Mouse (Mus musculus) layer of hippocampus, adult 9-11 months (tissue): ENCODE results near the gene Tle4.

ENCODE experiments used
- DNase-seq: peaks from one replicate; pipeline ENCODE4 v3.0.0; 2022

Tle4 gene

DNA sequence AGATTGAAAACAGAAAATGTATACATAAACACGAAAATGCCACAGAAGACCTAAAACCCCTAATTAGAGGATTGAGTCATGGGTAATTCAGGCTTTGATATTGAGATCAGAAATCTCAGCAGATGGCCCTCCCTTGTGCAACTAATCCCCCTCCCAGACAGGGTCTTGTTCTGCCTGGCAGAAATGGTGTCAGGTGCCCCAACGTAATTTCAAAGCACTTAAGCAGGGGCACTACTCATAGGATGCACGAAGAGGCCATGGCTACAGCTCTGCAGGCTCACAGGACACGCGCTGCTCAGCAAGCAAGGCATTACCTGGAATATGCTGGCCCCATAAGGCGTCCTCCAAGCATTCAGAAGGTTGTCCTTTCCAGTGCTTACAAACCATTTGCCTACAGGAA lies 146.5 kb downstream of the Tle4 start:
- DNase-seq = no peak

DNA sequence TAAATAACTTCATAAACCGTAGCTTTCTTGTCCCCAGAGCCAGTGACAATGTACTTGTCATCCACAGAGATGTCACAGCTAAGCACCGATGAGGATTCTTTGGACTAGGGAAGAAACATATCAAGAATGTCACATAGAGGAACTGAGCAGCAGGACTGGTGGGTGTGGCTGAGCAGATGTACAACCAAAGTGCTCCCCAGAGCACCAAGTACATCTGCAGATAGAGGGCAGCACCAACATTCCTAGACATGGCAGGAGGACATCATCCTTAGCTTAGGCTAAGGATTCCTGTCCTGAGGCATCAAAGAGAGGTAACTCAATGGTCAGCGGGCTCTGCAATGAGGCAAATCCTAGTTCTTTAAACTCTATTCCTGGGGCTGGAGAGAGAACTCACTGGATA lies 148.1 kb downstream of the Tle4 start:
- no peak for DNase-seq

DNA sequence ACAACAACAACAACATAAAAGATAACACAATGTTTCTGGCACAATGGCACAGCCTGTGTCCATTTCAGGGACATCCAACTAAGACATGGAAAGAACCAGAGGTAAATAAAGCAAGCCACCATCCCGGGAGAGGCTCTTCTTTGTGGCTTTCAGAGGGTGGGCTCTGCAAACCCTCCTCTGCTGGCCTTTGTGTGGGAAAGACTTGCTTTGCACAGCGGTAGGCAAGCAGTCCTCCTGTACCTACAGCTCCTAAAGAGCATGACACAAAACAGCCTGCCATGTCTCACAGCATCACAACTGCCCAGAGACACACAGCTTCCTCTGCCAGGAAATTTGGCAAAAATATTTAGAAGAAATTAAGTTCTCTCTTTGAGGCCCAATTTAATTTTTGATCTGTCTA lies 149.3 kb downstream of the Tle4 start:
- DNase-seq = no peak

DNA sequence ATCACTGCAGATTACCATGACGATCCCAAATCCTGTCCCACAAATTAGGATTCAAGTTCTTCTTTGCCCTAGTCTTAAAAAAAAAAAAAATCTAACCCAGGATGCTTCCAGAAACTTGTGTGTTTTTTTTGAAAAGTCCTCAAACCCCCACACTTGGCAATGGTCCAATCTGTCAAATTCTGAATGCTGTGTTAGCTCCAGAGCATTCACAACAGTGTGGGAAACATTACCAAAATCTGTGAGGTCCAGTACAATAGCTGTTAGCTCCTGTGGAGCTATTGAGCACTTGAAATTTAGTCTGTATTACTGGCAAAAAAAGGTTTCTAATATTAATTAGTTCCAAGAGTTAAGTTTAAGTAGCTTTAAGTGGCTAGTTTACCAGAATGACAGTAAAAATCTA lies 150.4 kb downstream of the Tle4 start:
- no peak for DNase-seq

DNA sequence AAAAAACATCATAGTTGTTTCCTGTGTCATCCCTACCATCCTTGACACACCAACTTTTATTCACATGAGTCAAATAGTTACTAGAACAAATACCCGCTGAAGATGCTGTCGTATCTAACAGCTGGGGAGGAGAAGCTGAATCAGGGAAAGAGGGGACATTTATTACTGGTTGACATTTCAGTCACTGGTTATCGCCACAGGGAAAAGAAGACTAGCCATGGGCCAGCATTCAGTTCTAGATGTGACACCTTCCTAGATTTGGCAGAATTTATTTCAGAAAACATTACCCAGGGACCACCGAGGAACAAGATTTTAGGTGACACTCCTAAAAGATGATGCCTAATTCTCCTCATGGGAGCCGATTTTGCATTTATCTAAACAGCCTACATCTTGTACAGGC lies 156.0 kb downstream of the Tle4 start:
- no peak for DNase-seq

DNA sequence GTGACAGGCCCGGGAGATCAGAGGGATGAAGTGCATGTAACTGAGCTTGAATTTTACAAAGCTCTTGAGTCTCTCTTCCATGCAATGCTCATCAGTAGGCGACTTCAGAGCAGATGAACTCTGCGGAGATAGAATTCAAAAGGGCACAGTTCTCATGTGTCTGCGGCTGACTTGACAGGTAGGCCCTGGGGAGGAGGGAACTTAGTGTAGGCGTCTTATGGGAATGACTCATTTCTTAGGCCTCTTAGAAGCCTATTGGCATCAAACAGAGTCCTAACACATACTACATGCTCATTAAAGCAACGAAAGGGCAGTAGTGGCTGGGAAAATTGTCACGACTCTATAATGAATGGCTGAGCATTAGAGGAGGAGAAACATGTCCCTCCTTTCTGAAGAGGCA lies 160.6 kb downstream of the Tle4 start:
- no peak for DNase-seq

DNA sequence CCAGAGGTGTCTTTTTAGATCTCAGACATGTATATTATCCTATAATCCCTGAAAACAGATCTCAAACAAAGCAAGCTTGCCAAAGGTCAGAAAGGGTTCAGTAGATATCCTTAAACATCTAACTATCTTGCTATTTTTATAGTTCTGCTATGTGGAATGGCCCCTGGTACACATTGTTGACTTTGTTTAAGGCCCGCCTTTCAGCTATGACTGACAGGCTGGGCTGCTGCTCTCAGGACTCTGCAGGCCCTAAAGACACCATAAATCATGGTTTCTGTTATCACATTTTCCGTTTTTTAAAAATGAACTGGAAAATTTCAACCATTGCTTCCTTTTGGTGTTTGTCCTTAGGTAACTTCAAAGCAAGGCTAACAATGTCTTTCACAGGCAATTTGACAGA lies 161.3 kb downstream of the Tle4 start:
- no peak for DNase-seq

DNA sequence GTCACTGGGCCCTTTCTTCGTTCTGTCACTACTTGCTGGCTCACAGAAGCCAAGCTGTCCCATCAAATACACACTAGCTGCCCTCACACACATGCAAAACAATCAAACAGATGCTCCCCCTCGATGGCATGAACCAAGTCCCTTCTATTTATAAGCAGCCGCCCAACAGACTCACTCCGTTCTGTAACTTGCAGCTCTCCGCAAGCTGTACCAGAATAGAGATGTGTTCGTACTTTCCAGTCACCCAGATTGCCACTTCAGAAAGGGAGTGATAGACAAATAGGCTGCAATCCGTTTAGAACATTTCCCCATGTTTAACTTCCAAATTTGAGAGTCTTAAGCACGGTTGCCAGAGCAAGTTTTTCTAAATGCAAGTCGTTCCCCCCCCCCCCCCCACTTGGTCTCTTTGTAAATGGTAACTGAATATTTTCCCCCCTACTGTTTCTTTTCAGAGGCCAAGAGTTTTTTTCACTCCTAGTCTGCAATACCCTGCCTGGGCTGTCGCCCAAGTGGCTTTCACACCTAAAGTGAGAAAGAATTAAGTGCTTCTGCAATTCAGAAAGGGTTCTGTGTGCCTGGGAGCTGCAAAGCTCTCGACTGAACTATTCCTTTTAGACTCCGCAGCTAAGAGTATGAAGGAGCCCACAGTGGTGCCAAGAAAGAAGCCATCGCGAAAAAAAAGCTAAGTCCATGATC lies 162.0 kb downstream of the Tle4 start:
- DNase-seq = peak; percentile 66

DNA sequence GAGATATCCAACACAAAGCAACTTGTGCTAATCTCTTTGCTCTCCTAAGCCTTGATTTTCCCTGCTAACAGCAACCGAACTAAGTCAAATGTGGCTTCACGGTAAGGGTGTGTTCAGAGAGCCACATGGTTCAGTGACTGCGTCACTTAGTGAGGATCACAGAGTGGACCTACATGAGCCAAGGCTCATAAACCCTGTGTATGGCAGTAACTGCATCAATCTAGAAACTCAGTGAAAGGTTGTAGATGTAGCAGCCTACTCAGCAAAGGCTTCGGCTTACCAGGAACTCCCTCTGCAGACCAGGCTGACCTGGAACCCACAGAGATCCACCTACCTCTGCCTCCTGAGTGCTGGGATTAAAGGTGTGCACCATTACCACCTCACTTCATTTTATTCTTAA lies 164.0 kb downstream of the Tle4 start:
- DNase-seq = no peak

DNA sequence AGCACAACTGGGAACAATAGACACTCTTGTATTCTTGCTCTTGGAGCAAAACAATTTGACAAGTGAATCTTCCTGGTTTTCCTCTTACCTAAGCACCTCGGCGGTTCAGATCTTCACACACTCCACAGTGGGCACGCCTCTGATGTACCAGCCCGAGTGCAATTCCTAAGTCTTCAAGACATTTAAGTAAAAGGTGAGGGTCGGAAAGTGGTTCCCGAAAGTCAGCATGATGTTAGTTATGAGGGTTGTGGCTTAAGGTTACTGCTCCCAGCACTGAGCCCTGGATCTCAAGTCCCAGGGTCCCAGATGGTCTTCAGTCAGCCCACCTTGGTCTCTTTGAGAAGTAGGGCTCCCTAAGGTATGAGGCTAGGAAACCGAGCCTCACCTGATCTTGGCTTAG lies 165.4 kb downstream of the Tle4 start:
- no peak for DNase-seq

DNA sequence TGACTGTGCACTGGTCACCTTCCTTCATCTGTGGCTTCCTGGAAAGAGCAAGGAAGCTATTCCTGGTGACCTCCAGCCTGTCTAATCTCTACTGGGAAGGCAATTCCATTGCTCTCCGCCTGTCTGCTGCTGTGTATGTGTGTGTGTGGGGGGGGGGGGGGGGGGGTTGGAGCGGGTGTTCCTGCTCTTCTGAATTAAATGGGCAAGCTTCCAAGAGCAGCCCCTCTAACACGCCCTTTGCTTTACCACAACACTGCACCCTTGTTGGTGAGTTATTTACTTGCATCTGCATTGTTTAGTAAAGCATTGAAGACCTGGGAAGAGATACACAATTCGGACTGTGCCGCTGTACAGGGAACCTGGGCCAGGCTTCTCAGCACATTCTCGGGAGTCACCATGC lies 170.9 kb downstream of the Tle4 start:
- DNase-seq = no peak

DNA sequence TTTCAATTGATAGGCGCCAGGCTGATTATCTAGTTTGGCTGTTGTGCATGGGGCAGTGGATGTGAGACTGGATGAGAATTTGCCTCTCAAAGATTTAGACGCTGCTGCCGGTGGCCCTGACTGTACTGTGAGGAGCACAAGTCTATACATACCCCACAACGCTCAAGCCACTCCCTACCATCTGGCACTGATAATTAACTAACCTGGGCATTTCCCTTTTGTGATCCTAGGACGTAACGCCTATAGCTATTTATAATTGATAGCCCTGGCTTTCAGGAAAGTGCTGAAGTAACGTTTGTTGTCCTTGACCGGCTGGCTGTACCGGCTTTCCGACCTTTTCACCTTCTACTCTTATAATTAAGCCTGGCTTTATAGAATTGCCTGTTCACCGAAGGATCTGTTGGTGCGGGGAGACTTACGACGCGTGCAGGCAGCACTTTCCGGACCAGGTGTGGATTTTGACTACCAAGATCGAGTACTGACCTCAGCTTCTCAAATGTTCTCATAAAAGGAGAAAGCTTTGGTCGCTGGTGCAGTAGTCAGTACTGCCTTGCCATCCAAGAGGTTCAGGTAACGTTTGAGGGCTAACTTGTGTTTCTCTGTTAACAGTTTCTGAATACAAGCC lies 171.5 kb downstream of the Tle4 start:
- DNase-seq = no peak

DNA sequence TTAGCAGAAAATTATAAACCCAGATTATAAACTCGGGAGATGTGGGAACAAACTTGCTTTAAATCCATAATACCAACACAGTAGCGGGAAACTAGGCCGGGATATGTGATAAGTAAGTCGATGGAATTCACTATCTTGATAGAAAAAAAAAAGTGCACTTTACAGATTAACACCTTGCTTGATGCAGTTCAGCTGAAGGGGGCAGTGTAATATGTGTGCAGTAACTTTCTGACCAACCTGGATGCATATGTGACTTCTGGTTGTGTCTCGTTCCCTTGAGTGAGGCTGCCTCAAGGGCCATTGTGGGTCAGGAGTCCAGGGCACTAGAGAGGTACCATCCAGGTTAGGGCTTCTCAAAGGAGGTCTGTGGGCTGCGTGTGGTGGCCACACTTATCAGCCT lies 172.7 kb downstream of the Tle4 start:
- no peak for DNase-seq

DNA sequence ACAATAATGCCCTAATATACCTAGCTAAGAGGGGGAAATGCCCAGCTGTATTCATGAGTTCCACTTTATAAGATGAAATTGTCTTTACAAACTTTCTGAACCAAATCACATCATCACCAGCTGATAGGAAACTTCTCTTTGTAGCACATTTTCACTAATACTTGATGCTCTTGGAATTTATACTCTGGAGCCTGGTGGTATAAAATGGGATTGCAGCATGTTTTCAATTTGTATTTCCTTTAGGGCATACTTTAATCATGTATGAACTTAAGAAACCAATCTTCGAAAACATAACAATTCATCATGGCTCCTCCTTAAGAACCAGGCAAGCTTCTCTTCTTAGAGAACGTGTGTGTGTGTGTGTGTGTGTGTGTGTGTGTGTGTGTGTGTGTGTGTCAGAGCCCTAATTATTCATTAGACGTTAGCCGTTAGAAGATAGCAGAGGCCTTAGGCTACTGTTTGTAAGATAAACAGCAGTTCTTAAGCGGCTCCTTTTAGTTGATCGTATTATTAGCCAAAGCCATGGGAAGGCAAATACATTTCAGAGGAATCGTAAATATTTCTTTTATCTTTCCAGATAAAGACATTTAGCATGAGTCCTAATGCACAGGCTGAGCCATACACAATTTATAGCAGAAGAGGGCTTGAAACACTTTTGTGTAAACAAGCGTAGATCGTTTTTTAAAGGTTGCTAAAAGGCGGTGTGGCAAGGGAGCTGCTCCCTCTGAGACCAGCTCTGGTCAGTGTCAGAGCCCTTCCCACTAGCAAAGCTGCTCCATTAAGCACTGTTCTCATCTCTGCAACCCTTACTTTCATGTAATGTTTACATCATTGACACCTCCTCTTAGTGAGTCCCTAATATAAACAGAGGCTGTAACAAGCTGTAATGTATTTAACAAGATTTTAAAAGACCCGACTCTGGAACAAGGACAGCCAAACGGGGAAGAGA lies 173.6 kb downstream of the Tle4 start:
- DNase-seq = no peak

DNA sequence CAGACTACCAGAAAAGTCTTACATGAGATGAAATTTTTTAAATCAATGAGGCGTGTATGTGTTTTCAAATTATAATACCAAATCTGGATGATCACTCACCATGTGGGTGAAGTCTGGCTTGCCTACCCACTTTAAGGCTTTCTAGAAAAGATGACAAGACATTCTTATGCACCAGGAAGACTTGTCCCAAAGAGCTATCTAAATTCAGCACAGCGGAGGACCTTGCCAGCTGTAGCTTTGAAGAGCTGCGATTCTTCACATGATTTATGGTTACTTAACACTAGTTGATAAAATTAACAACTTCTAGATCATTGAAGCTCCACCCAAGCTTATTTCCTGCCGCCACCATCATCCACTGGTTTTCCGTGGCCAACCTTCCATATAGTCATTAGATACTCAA lies 176.2 kb downstream of the Tle4 start:
- peak; percentile 9 for DNase-seq

DNA sequence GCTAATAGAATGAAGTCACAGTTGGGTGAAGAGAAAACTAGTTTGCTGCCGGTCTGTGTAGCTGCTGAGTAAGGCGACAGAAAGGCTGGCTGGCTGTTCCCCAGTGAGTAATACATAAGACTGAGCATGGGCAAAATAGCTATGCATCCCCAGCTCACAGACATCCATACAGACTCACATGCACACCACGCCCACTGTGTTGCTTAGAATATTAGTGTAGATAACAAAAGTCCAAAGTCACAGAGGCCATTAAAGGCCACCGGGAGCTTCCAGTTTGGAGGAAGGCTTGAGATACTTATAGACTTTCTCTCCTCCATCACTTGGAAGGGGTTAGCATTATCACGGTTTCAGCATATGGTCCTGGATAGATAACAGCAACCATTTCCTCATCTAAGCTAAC lies 178.0 kb downstream of the Tle4 start:
- no peak for DNase-seq

DNA sequence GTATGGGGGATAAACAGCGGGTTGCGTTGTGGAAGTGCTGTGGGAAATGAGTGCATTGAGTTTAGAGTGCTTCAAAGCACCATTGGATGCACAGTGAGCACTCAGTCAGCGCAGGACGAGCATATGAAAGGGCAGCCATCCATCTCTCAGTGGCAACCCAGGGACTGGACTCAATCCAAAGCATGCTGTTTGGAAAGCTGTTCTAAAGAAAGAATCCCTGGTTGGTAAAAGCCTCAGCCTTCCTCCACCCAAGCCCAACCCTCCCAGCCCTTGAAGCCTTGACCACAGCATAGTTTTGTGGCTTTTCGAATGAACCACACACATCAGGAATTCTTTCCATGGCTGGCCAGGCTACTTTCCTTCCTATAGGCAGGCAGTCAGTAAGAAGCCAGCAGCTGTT lies 181.0 kb downstream of the Tle4 start:
- peak; percentile 17 for DNase-seq

DNA sequence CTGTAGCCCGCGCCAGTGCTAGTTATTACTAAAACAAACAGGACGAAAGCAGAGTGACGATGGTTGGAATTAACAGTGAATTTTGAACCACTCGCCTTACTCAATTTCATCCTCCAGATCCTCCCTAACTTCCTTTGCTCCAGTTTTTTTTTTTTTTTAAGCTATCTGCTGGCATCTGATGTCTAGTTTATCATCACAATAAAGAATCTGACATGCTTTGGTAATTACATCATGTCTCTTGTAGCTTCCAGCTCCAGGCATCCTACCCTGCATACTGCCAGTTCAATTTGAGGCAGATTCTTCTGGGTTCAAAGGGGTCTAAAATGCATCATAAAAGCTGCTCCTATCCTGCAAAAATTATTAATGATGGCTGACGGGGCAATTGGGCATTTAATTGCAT lies 181.9 kb downstream of the Tle4 start:
- DNase-seq = no peak

DNA sequence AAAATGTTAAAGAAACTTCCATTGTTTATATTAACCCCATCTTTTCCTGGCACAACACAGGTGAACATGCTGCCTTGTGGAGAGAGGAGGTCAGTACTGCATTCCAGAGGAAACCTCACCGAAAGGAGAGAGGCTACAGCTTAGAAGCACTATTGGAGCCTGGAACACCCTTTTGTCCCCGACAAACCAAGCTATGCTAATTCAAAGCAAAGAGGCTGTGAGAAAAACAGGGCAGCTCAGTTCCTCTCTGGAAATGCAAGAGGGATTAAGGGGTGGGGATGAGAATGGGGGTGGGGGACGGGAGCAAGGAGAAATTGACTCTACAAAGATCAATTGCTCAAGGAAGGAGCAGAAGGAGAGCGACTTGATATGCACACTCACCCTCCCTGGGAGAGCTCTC lies 182.9 kb downstream of the Tle4 start:
- no peak for DNase-seq

DNA sequence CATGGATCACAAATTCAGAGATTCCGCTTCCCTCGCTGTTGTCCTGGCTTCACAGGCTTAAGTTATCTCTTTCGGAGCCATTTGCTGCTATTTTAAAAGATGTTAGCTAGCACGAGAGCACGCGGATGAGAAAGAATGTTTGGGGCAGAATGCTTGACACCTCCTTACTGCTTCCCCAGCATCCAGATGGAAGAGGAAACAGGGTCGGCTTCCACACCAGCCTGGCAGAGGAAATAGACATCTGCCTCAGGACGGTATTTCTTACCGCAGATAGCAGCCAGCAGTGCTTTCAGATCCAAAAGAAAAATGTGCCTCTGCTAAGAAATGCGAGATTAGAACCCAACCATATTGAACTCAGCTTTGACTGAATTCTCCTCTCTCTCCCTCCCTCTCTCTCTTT lies 191.2 kb downstream of the Tle4 start:
- peak; percentile 26 for DNase-seq
